Comparison of ENCODE assay signal across 9 mouse cellular contexts in genomic region chr5:115490638-115491000, GRCm38 (mm10). TPM values are rescaled to one million over a fixed set of nuclear protein-coding genes. Genes with fewer than 3 reads are reported as not detected.
DNase-seq lines count a peak whose midpoint lies in the region; ATAC-seq and TF ChIP-seq lines count a peak whose summit lies in the region.
"Had no signal": no experiment of that assay in that cellular context is flagged by ENCODE, and none has a peak within 500 bp of the region (broad histone marks: within the 10 kb centered on the region; RNA-seq: fewer than 3 reads in every experiment).

No protein-coding gene starts in this region.

- peak overlapping the region; percentile 61 for H3K9ac ChIP-seq in liver, embryonic 13.5 days

- H3K9me3 ChIP-seq in liver, embryonic 13.5 days (replicated peaks), result no peaks in the 10 kb centered on the region

- peaks cover 8% of the 10 kb centered on the region for H3K4me1 ChIP-seq in spleen, adult 2 months (ENCODE audit: control insufficient read depth, insufficient read depth, insufficient read length)
- peaks cover 45% of the 10 kb centered on the region for H3K4me1 ChIP-seq in liver, embryonic 13.5 days (replicated peaks)

- no peak for TF ChIP-seq CTCF in spleen, adult 2 months (IDR thresholded peaks at IDR 0.05; ENCODE audit: extremely low read depth, insufficient read depth, insufficient read length, insufficient replicate concordance)

- DNase-seq in cerebellum, adult 8-10 months, result peak; percentile 25
- DNase-seq in cerebellum, postnatal 14 days, result no peak
- no peak for DNase-seq in spleen, adult 2 months (ENCODE audit: low read depth in 1 of 2, low spot score in 2 of 2)
- DNase-seq in spleen, adult 18-20 months, result no peak
- no peak for DNase-seq in liver, embryonic 13.5 days
- no peak for DNase-seq in right cerebral cortex, adult 18-20 months
- DNase-seq in ovary, postnatal 14 days (ENCODE audit: low spot score), result no peak
- no peak for DNase-seq in left cerebral cortex, postnatal 4 days

- intact Hi-C loops in left cerebral cortex, postnatal 4 days (cut with DNase I), result no loop called here

- H3K4me3 ChIP-seq in spleen, adult 2 months (ENCODE audit: extremely low read depth, insufficient read depth, insufficient read length), result no peak overlapping the region
- H3K4me3 ChIP-seq in liver, embryonic 13.5 days (replicated peaks), result peak overlapping the region; percentile 21

- peak overlapping the region; percentile 56; the same call in 1 of the 2 replicates for H3K27ac ChIP-seq in spleen, adult 2 months (ENCODE audit: insufficient read depth, low read length)
- H3K27ac ChIP-seq in liver, embryonic 13.5 days, result peak overlapping the region; percentile 100

- WGBS in spleen, adult 2 months, result 14% methylated on average over 8 of the region's 8 CpGs
- WGBS in liver, embryonic 13.5 days (ENCODE audit: insufficient replicate concordance), result 4% methylated on average over 8 of the region's 8 CpGs

- ATAC-seq in liver, embryonic 13.5 days (ENCODE audit: low read depth), result peak; percentile 1; the same call in 1 of the 2 replicates

- H3K36me3 ChIP-seq in spleen, adult 2 months (ENCODE audit: control insufficient read depth, insufficient read depth, low read length), result no peaks in the 10 kb centered on the region
- no peaks in the 10 kb centered on the region for H3K36me3 ChIP-seq in liver, embryonic 13.5 days

- H3K27me3 ChIP-seq in spleen, adult 2 months (ENCODE audit: control insufficient read depth, insufficient read depth, low read length), result no peaks in the 10 kb centered on the region
- 0 out of 2 replicates have a peak, but pooled peaks cover 2% of the 10 kb centered on the region for H3K27me3 ChIP-seq in liver, embryonic 13.5 days

- H3K4me2 ChIP-seq in liver, embryonic 13.5 days, result peak overlapping the region; percentile 66

- TF ChIP-seq POLR2A in spleen, adult 2 months (IDR thresholded peaks at IDR 0.05; ENCODE audit: low read depth, low read length), result no peak

RNA-seq across cellular contexts. Expression of gene Sirt4, which starts 6.1 kb away (rescaled TPM):
- polyA plus RNA-seq in spleen, adult 2 months (2012; rRNA removed), result 19.6 and 28.2 TPM in 2 replicates
- 5.6 and 6.1 TPM in 2 replicates for polyA plus RNA-seq in liver, embryonic 13.5 days (2015; fragmentation: Nextera tagmentation; extraction: Ambion mirVana)
- 10 to 100 TPM; 28.4 to 31.5 TPM for total RNA-seq in left cerebral cortex, postnatal 4 days (2021)

RNA-seq across cellular contexts. Expression of gene Pxn, which starts 15.9 kb away (rescaled TPM):
- 63.8 and 76.1 TPM in 2 replicates for polyA plus RNA-seq in spleen, adult 2 months (2012; rRNA removed)
- polyA plus RNA-seq in liver, embryonic 13.5 days (2015; fragmentation: Nextera tagmentation; extraction: Ambion mirVana), result 11.1 and 14.5 TPM in 2 replicates
- 10 to 100 TPM; 23.9 to 24.7 TPM for total RNA-seq in left cerebral cortex, postnatal 4 days (2021)

RNA-seq across cellular contexts. Expression of gene Pla2g1b, which starts 24.6 kb away (rescaled TPM):
- polyA plus RNA-seq in spleen, adult 2 months (2012; rRNA removed), result 284 and 435 TPM in 2 replicates
- polyA plus RNA-seq in liver, embryonic 13.5 days (2015; fragmentation: Nextera tagmentation; extraction: Ambion mirVana), result 0.35 TPM in 1 of 2 replicates, not detected in the other
- not detected for total RNA-seq in left cerebral cortex, postnatal 4 days (2021)
- total RNA-seq: left cerebral cortex, adult 18-20 months had no signal

Comparison
In these comparisons a context has a peak if more than half of its experiments do, and no peak if none do; other contexts are left out.
1. RNA of gene Pla2g1b, which starts 24.6 kb away (polyA plus RNA-seq): 284 to 435 TPM in spleen, adult 2 months; 0.35 TPM in liver, embryonic 13.5 days; every median in the first group is over 100 times any median in the second.